Mouse (Mus musculus) ES-Bruce4 (cell line): ENCODE data around the gene Anapc16.

Experiments used
- CTCF ChIP-seq: IDR thresholded peaks from one replicate; pipeline ENCODE4 v1.8.1; 2011; ENCODE audit warnings: low read depth, low read length
- POLR2A ChIP-seq: IDR thresholded peaks from one replicate; pipeline ENCODE4 v1.8.1; 2011; ENCODE audit warnings: low read length; ENCODE audit not compliant: insufficient read depth

- TF ChIP-seq CTCF (no peak), POLR2A (no peak)
Measured at GRCm38 (mm10) chr10:59997591-59997990, 5.3 kb downstream of the Anapc16 start.
